Mouse (Mus musculus) lung, embryonic 15.5 days (tissue): ENCODE data around the gene Gm11562. TPM values are rescaled to one million over a fixed set of nuclear protein-coding genes. Genes with fewer than 3 reads are reported as not detected.

Source experiments
- ATAC-seq: fragments of 200-750 bp; cut with Nextera tagmentation; 2 replicates; pipeline ENCODE4 v1.8.0; 2017; ENCODE audit warnings: moderate number of reproducible peaks, borderline replicate concordance; ENCODE audit not compliant: low FRiP score, low TSS enrichment; ENCODE audit errors: extremely low read depth
- H3K27ac ChIP-seq: fragments of 300-500 bp; sonication (generic); 2 replicates; pipeline ENCODE4 v1.5.1; 2015; ENCODE audit warnings: moderate library complexity, mild to moderate bottlenecking, inconsistent platforms
- H3K27me3 ChIP-seq: fragments of 300-500 bp; sonication (generic); 2 replicates; pipeline ENCODE4 v1.6.1; 2015; ENCODE audit warnings: inconsistent platforms
- H3K36me3 ChIP-seq: fragments of 300-500 bp; sonication (generic); 2 replicates; pipeline ENCODE4 v1.6.1; 2015; ENCODE audit warnings: inconsistent platforms
- H3K4me1 ChIP-seq: fragments of 300-500 bp; sonication (generic); 2 replicates; pipeline ENCODE4 v1.6.1; 2015; ENCODE audit warnings: inconsistent platforms
- H3K4me2 ChIP-seq: fragments of 300-500 bp; sonication (generic); 2 replicates; pipeline ENCODE4 v1.6.1; 2015; ENCODE audit warnings: inconsistent platforms, mild to moderate bottlenecking, moderate library complexity
- H3K4me3 ChIP-seq: fragments of 300-500 bp; sonication (generic); 2 replicates; pipeline ENCODE4 v1.5.1; 2015; ENCODE audit warnings: mild to moderate bottlenecking, inconsistent platforms
- H3K9ac ChIP-seq: fragments of 300-500 bp; sonication (generic); 2 replicates; pipeline ENCODE4 v1.6.1; 2015; ENCODE audit warnings: inconsistent platforms
- H3K9me3 ChIP-seq: fragments of 300-500 bp; sonication (generic); 2 replicates; pipeline ENCODE4 v1.6.1; 2016; ENCODE audit warnings: inconsistent platforms
- WGBS: fragments of 180-500 bp; shearing (Covaris S2); methylation state at CpG from one replicate; pipeline ENCODE4 v1.1.7; 2015; 5-methylcytosine and 5-hydroxymethylcytosine counted together
- polyA plus RNA-seq: library from polyadenylated mRNA; unstranded; fragments of >200 nt; fragmentation: Nextera tagmentation; extraction: Ambion mirVana; gene quantifications from 2 replicates; pipeline ENCODE4 v1.2.1, GENCODE M21; 2015

Gene Gm11562
- polyA plus RNA-seq, 1 experiment from 2014 or later: not detected

GRCm38 (mm10) chr11:99581564-99581963 lies 38.7 kb downstream of the Gm11562 start:
- Histone ChIP-seq H3K4me1 (no peaks in the 10 kb centered on the region), H3K9me3 (no peaks in the 10 kb centered on the region), H3K27me3 (no peaks in the 10 kb centered on the region), H3K4me2 (no peak overlapping the region), H3K27ac (no peak overlapping the region), H3K9ac (no peak overlapping the region), H3K36me3 (no peaks in the 10 kb centered on the region), H3K4me3 (no peak overlapping the region)
- no peak for ATAC-seq
- WGBS: 59% methylated on average over 6 of the region's 6 CpGs

- H3K27me3 ChIP-seq: no peaks in the 10 kb centered on the region
- no peaks in the 10 kb centered on the region for H3K9me3 ChIP-seq
- 73% methylated on average over 5 of the region's 5 CpGs for WGBS
- no peak overlapping the region for H3K4me2 ChIP-seq
- no peaks in the 10 kb centered on the region for H3K36me3 ChIP-seq
- no peaks in the 10 kb centered on the region for H3K4me1 ChIP-seq
- H3K4me3 ChIP-seq: no peak overlapping the region
- H3K9ac ChIP-seq: no peak overlapping the region
- H3K27ac ChIP-seq: no peak overlapping the region
- no peak for ATAC-seq
Observed at GRCm38 (mm10) chr11:99581051-99581450, 39.2 kb downstream of the Gm11562 start.

- H3K4me1 ChIP-seq: no peaks in the 10 kb centered on the region
- no peak within 1 kb of the TSS for H3K27ac ChIP-seq
- no peak within 1 kb of the TSS for H3K4me3 ChIP-seq
- no peak for ATAC-seq
- 87% methylated on average over 6 of the region's 6 CpGs for WGBS
- H3K9me3 ChIP-seq: no peaks in the 10 kb centered on the region
- no peak within 1 kb of the TSS for H3K9ac ChIP-seq
- no peaks in the 10 kb centered on the region for H3K36me3 ChIP-seq
- H3K4me2 ChIP-seq: no peak within 1 kb of the TSS
- no peaks in the 10 kb centered on the region for H3K27me3 ChIP-seq
Observed at GRCm38 (mm10) chr11:99580636-99581035, 39.6 kb downstream of the Gm11562 start, which contains the start of gene Krtap1-5. TSS of gene Krtap1-5 (minus strand) at chr11:99581016.

GRCm38 (mm10) chr11:99574106-99574505 lies 46.1 kb downstream of the Gm11562 start:
- H3K9ac ChIP-seq: 0 out of 2 replicates have a peak overlapping the region, but pooled peaks have one; percentile 14
- H3K27me3 ChIP-seq: no peaks in the 10 kb centered on the region
- WGBS: 2% methylated on average over 7 of the region's 7 CpGs
- peak; percentile 74; the same call in 1 of the 2 replicates for ATAC-seq
- H3K27ac ChIP-seq: no peak overlapping the region
- H3K36me3 ChIP-seq: no peaks in the 10 kb centered on the region
- peak overlapping the region; percentile 40; the same call in 1 of the 2 replicates for H3K4me2 ChIP-seq
- 0 out of 2 replicates have a peak, but pooled peaks cover 2% of the 10 kb centered on the region for H3K4me1 ChIP-seq
- no peak overlapping the region for H3K4me3 ChIP-seq
- H3K9me3 ChIP-seq: no peaks in the 10 kb centered on the region

GRCm38 (mm10) chr11:99573164-99573563 lies 47.1 kb downstream of the Gm11562 start:
- 54% methylated on average over 4 of the region's 4 CpGs for WGBS
- Histone ChIP-seq H3K36me3 (no peaks in the 10 kb centered on the region), H3K4me2 (no peak overlapping the region), H3K27ac (no peak overlapping the region), H3K9ac (no peak overlapping the region), H3K4me1 (0 out of 2 replicates have a peak, but pooled peaks cover 2% of the 10 kb centered on the region), H3K4me3 (no peak overlapping the region), H3K9me3 (no peaks in the 10 kb centered on the region), H3K27me3 (no peaks in the 10 kb centered on the region)
- no peak for ATAC-seq

Other genes with a start within 250 kb of the Gm11562 start
- gene Krt28, start 245.5 kb downstream of the Gm11562 start, polyA plus RNA-seq: 0.15 and 0.25 TPM in 2 replicates
- 20.4 and 20.9 TPM in 2 replicates for gene Krt10, start 231.1 kb downstream of the Gm11562 start, polyA plus RNA-seq
- gene Krt12, start 198.2 kb downstream of the Gm11562 start, polyA plus RNA-seq: 0.07 TPM in 1 of 2 replicates, not detected in the other
- 0.29 and 0.39 TPM in 2 replicates for gene Krt20, start 182.3 kb downstream of the Gm11562 start, polyA plus RNA-seq
- 3.9 and 5.1 TPM in 2 replicates for gene Krt23, start 127.3 kb downstream of the Gm11562 start, polyA plus RNA-seq
- gene Krt39, start 99.1 kb downstream of the Gm11562 start, polyA plus RNA-seq: not detected in 2 replicates
- not detected in 2 replicates for gene Krt40, start 77.3 kb downstream of the Gm11562 start, polyA plus RNA-seq
- not detected in 2 replicates for gene Krtap3-3, start 69.6 kb downstream of the Gm11562 start, polyA plus RNA-seq
- gene Krtap3-2, start 63.6 kb downstream of the Gm11562 start, polyA plus RNA-seq: not detected in 2 replicates
- gene Gm11939, start 61.0 kb downstream of the Gm11562 start, polyA plus RNA-seq: not detected in 2 replicates
- gene Krtap3-1, start 53.8 kb downstream of the Gm11562 start, polyA plus RNA-seq: not detected in 2 replicates
- gene Krtap1-5, start 39.4 kb downstream of the Gm11562 start, polyA plus RNA-seq: not detected in 2 replicates
- gene Krtap1-4, start 36.8 kb downstream of the Gm11562 start, polyA plus RNA-seq: not detected in 2 replicates
- not detected in 2 replicates for gene Krtap1-3, start 29.1 kb downstream of the Gm11562 start, polyA plus RNA-seq
- gene Krtap9-3, start 22.3 kb downstream of the Gm11562 start, polyA plus RNA-seq: not detected in 2 replicates
- not detected in 2 replicates for gene Gm11938, start 17.1 kb downstream of the Gm11562 start, polyA plus RNA-seq
- not detected in 2 replicates for gene Gm11937, start 10.2 kb downstream of the Gm11562 start, polyA plus RNA-seq
- gene Krtap2-4, start 5.6 kb downstream of the Gm11562 start, polyA plus RNA-seq: not detected in 2 replicates
- not detected in 2 replicates for gene Krtap4-1, start 7.8 kb upstream of the Gm11562 start, polyA plus RNA-seq
- gene Krtap4-2, start 14.6 kb upstream of the Gm11562 start, polyA plus RNA-seq: not detected in 2 replicates
- gene Krtap4-7, start 23.7 kb upstream of the Gm11562 start, polyA plus RNA-seq: not detected in 2 replicates
- gene Gm11555, start 29.8 kb upstream of the Gm11562 start, polyA plus RNA-seq: not detected in 2 replicates
- gene Gm11563, start 38.5 kb upstream of the Gm11562 start, polyA plus RNA-seq: not detected in 2 replicates
- gene Krtap4-6, start 45.5 kb upstream of the Gm11562 start, polyA plus RNA-seq: not detected in 2 replicates
- gene Gm14190, start 70.3 kb upstream of the Gm11562 start, polyA plus RNA-seq: not detected in 2 replicates
- gene Gm14180, start 113.9 kb upstream of the Gm11562 start, polyA plus RNA-seq: not detected in 2 replicates
- not detected in 2 replicates for gene Gm11595, start 152.5 kb upstream of the Gm11562 start, polyA plus RNA-seq
- gene Krtap4-8, start 160.3 kb upstream of the Gm11562 start, polyA plus RNA-seq: not detected in 2 replicates
- not detected in 2 replicates for gene Krtap4-9, start 164.8 kb upstream of the Gm11562 start, polyA plus RNA-seq
- not detected in 2 replicates for gene Gm11596, start 173.0 kb upstream of the Gm11562 start, polyA plus RNA-seq
- gene Gm11569, start 178.5 kb upstream of the Gm11562 start, polyA plus RNA-seq: not detected in 2 replicates
- not detected in 2 replicates for gene Gm11554, start 184.0 kb upstream of the Gm11562 start, polyA plus RNA-seq
- gene Krtap4-13, start 189.5 kb upstream of the Gm11562 start, polyA plus RNA-seq: not detected in 2 replicates
- gene Gm11564, start 195.2 kb upstream of the Gm11562 start, polyA plus RNA-seq: not detected in 2 replicates
- gene 2300003K06Rik, start 217.6 kb upstream of the Gm11562 start, polyA plus RNA-seq: not detected in 2 replicates
- gene Krtap4-16, start 231.2 kb upstream of the Gm11562 start, polyA plus RNA-seq: not detected in 2 replicates
- not detected in 2 replicates for gene Gm11568, start 237.5 kb upstream of the Gm11562 start, polyA plus RNA-seq
- gene Gm11559, start 244.0 kb upstream of the Gm11562 start, polyA plus RNA-seq: not detected in 2 replicates